ENCODE assay signal across 8 mouse cellular contexts in genomic region chr13:23751478-23751956, GRCm38 (mm10). TPM values are rescaled to one million over a fixed set of nuclear protein-coding genes. Genes with fewer than 3 reads are reported as not detected.
A peak's percentile ranks its signal among the peaks of the same experiment; 100 is the strongest.
DNase-seq lines count a peak whose midpoint lies in the region; ATAC-seq lines count a peak whose summit lies in the region.

No protein-coding gene starts in this region.

- peak overlapping the region; percentile 63 for H3K4me2 ChIP-seq in embryonic facial prominence, embryonic 14.5 days (ENCODE audit: low read depth, low read length)
- H3K4me2 ChIP-seq in limb, embryonic 13.5 days (replicated peaks): peak overlapping the region; percentile 65

- H3K9ac ChIP-seq in embryonic facial prominence, embryonic 14.5 days (ENCODE audit: low read depth, low read length): peak overlapping the region; percentile 73
- peak overlapping the region; percentile 69 for H3K9ac ChIP-seq in limb, embryonic 13.5 days

- WGBS in embryonic facial prominence, embryonic 14.5 days: 1% methylated on average over 11 of the region's 11 CpGs
- WGBS in limb, embryonic 13.5 days: under 1% methylated on average over 11 of the region's 11 CpGs

- DNase-seq in cerebellum, adult 9-10 months: peak; percentile 33
- DNase-seq in cerebellum, postnatal 36 days: no peak
- DNase-seq in B cell, adult 2 months: peak; percentile 45 to 49
- no peak for DNase-seq in embryonic facial prominence, embryonic 14.5 days (ENCODE audit: low spot score)
- DNase-seq in splenic B cell, adult 2 months (ENCODE audit: low read depth, low spot score): peak; percentile 47
- no peak for DNase-seq in layer of hippocampus, adult 11-12 months (ENCODE audit: low spot score)
- DNase-seq in urinary bladder, postnatal 10 days (ENCODE audit: low spot score): no peak

- peak overlapping the region; percentile 44 for H3K4me3 ChIP-seq in embryonic facial prominence, embryonic 14.5 days (ENCODE audit: low read depth, low read length)
- peak overlapping the region; percentile 48 for H3K4me3 ChIP-seq in limb, embryonic 13.5 days

- no peak for ATAC-seq in embryonic facial prominence, embryonic 14.5 days (ENCODE audit: low read depth)
- ATAC-seq in limb, embryonic 13.5 days (ENCODE audit: low FRiP score, low read depth): no peak

- no peaks in the 10 kb centered on the region for H3K27me3 ChIP-seq in embryonic facial prominence, embryonic 14.5 days (replicated peaks; ENCODE audit: control insufficient read depth, insufficient read depth, low read length)
- no peaks in the 10 kb centered on the region for H3K27me3 ChIP-seq in limb, embryonic 13.5 days
- no peaks in the 10 kb centered on the region for H3K27me3 ChIP-seq in splenic B cell, adult 2 months (ENCODE audit: control insufficient read depth, insufficient read depth, low read length, poor library complexity, severe bottlenecking)

- peaks cover 10% of the 10 kb centered on the region for H3K4me1 ChIP-seq in embryonic facial prominence, embryonic 14.5 days (ENCODE audit: control insufficient read depth, insufficient read depth, low read length)
- peaks cover 29% of the 10 kb centered on the region for H3K4me1 ChIP-seq in limb, embryonic 13.5 days

- H3K36me3 ChIP-seq in embryonic facial prominence, embryonic 14.5 days (ENCODE audit: control insufficient read depth, insufficient read depth, low read length): no peaks in the 10 kb centered on the region
- H3K36me3 ChIP-seq in limb, embryonic 13.5 days: no peaks in the 10 kb centered on the region
- H3K36me3 ChIP-seq in splenic B cell, adult 2 months (ENCODE audit: control insufficient read depth, insufficient read depth, low read length, poor library complexity, severe bottlenecking): no peaks in the 10 kb centered on the region

- H3K9me3 ChIP-seq in embryonic facial prominence, embryonic 14.5 days (ENCODE audit: control insufficient read depth, low read length): no peaks in the 10 kb centered on the region
- H3K9me3 ChIP-seq in limb, embryonic 13.5 days: no peaks in the 10 kb centered on the region

- H3K27ac ChIP-seq in embryonic facial prominence, embryonic 14.5 days (replicated peaks; ENCODE audit: low read depth, low read length): peak overlapping the region; percentile 95
- H3K27ac ChIP-seq in limb, embryonic 13.5 days: peak overlapping the region; percentile 96

RNA-seq across cellular contexts. Expression of gene Hist1h3b, which starts 0.6 kb away (rescaled TPM):
- polyA plus RNA-seq in embryonic facial prominence, embryonic 14.5 days (2014; fragmentation: Nextera tagmentation; extraction: Ambion mirVana): 6.6 and 11.5 TPM in 2 replicates
- 14.7 and 16.3 TPM in 2 replicates for polyA plus RNA-seq in limb, embryonic 13.5 days (2015; fragmentation: Nextera tagmentation; extraction: Ambion mirVana)

RNA-seq across cellular contexts. Expression of gene Hist1h2ab, which starts 0.6 kb away (rescaled TPM):
- polyA plus RNA-seq in embryonic facial prominence, embryonic 14.5 days (2014; fragmentation: Nextera tagmentation; extraction: Ambion mirVana): 30.2 and 32.6 TPM in 2 replicates
- 47.8 and 56.8 TPM in 2 replicates for polyA plus RNA-seq in limb, embryonic 13.5 days (2015; fragmentation: Nextera tagmentation; extraction: Ambion mirVana)

RNA-seq across cellular contexts. Expression of gene Hist1h2bb, which starts 5.0 kb away (rescaled TPM):
- polyA plus RNA-seq in embryonic facial prominence, embryonic 14.5 days (2014; fragmentation: Nextera tagmentation; extraction: Ambion mirVana): 1.2 and 2.1 TPM in 2 replicates
- polyA plus RNA-seq in limb, embryonic 13.5 days (2015; fragmentation: Nextera tagmentation; extraction: Ambion mirVana): 2.2 and 3.1 TPM in 2 replicates

RNA-seq across cellular contexts. Expression of gene Hist1h4b, which starts 5.3 kb away (rescaled TPM):
- polyA plus RNA-seq in embryonic facial prominence, embryonic 14.5 days (2014; fragmentation: Nextera tagmentation; extraction: Ambion mirVana): 3.5 and 4.7 TPM in 2 replicates
- polyA plus RNA-seq in limb, embryonic 13.5 days (2015; fragmentation: Nextera tagmentation; extraction: Ambion mirVana): 7.2 and 13.5 TPM in 2 replicates

RNA-seq across cellular contexts. Expression of gene Hist1h3c, which starts 6.1 kb away (rescaled TPM):
- polyA plus RNA-seq in embryonic facial prominence, embryonic 14.5 days (2014; fragmentation: Nextera tagmentation; extraction: Ambion mirVana): 5.1 and 7.5 TPM in 2 replicates
- polyA plus RNA-seq in limb, embryonic 13.5 days (2015; fragmentation: Nextera tagmentation; extraction: Ambion mirVana): 17.7 and 20.6 TPM in 2 replicates

Comparison
In these comparisons a context has a peak if more than half of its experiments do, and no peak if none do; other contexts are left out.
1. DNase-seq: peak in cerebellum, adult 9-10 months (single experiment), B cell, adult 2 months (2 of 2) and splenic B cell, adult 2 months (single experiment); none in cerebellum, postnatal 36 days (0 of 2), embryonic facial prominence, embryonic 14.5 days (single experiment), layer of hippocampus, adult 11-12 months (single experiment) and urinary bladder, postnatal 10 days (single experiment).